ENCODE assay signal across 8 mouse cellular contexts in genomic region chr3:156562424-156562785, GRCm38 (mm10). TPM values are rescaled to one million over a fixed set of nuclear protein-coding genes. Genes with fewer than 3 reads are reported as not detected.
A peak's percentile ranks its signal among the peaks of the same experiment; 100 is the strongest.
DNase-seq lines count a peak whose midpoint lies in the region; ATAC-seq and TF ChIP-seq lines count a peak whose summit lies in the region.

No protein-coding gene starts in this region.

- peaks cover 42% of the 10 kb centered on the region for H3K27me3 ChIP-seq in heart, embryonic 15.5 days
- H3K27me3 ChIP-seq in testis, adult 2 months (ENCODE audit: control insufficient read depth, insufficient read depth, low read length), result no peaks in the 10 kb centered on the region
- peaks cover 15% of the 10 kb centered on the region for H3K27me3 ChIP-seq in intestine, embryonic 15.5 days (replicated peaks)

- ATAC-seq in heart, embryonic 15.5 days (replicated peaks; ENCODE audit: insufficient number of reproducible peaks, insufficient read depth, low FRiP score, low read depth), result no peak
- no peak for ATAC-seq in intestine, embryonic 15.5 days

- H3K9me3 ChIP-seq in heart, embryonic 15.5 days (replicated peaks), result no peaks in the 10 kb centered on the region
- no peaks in the 10 kb centered on the region for H3K9me3 ChIP-seq in intestine, embryonic 15.5 days

- no peak for TF ChIP-seq CTCF in testis, adult 2 months (IDR thresholded peaks at IDR 0.05; ENCODE audit: control insufficient read depth, insufficient read depth, insufficient replicate concordance, low read depth, low read length)
- no peak for TF ChIP-seq CTCF in olfactory bulb, adult 2 months (IDR thresholded peaks at IDR 0.05; ENCODE audit: insufficient read depth, low read depth, low read length)

- H3K27ac ChIP-seq in heart, embryonic 15.5 days, result no peak overlapping the region
- no peak overlapping the region for H3K27ac ChIP-seq in testis, adult 2 months (ENCODE audit: control insufficient read depth, insufficient read depth, low read depth, low read length)
- H3K27ac ChIP-seq in intestine, embryonic 15.5 days, result peak overlapping the region; percentile 27; the same call in 1 of the 2 replicates
- H3K27ac ChIP-seq in olfactory bulb, adult 2 months (ENCODE audit: insufficient read depth, low read depth, low read length), result peak overlapping the region; percentile 100

- no peak for TF ChIP-seq POLR2A in testis, adult 2 months (IDR thresholded peaks at IDR 0.05; ENCODE audit: control insufficient read depth, low read depth, low read length)
- 0 out of 2 replicates have a peak, but pooled peaks have one; percentile 4 for TF ChIP-seq POLR2A in olfactory bulb, adult 2 months (IDR thresholded peaks at IDR 0.05; ENCODE audit: insufficient read depth, low read depth, low read length)

- no peaks in the 10 kb centered on the region for H3K36me3 ChIP-seq in heart, embryonic 15.5 days
- no peaks in the 10 kb centered on the region; the same call in 1 of the 2 replicates for H3K36me3 ChIP-seq in testis, adult 2 months (ENCODE audit: control insufficient read depth, insufficient read depth, low read length)
- no peaks in the 10 kb centered on the region for H3K36me3 ChIP-seq in intestine, embryonic 15.5 days

- WGBS in heart, embryonic 15.5 days, result under 1% methylated on average over 10 of the region's 10 CpGs
- WGBS in intestine, embryonic 15.5 days, result 2% methylated on average over 10 of the region's 10 CpGs
- whole genome bisulfite sequencing in olfactory bulb, adult 2 months, result under 1% methylated on average over 10 of the region's 10 CpGs

- peak overlapping the region; percentile 99 for H3K4me2 ChIP-seq in heart, embryonic 15.5 days
- peak overlapping the region; percentile 93 for H3K4me2 ChIP-seq in intestine, embryonic 15.5 days (replicated peaks)

- no peak for DNase-seq in heart, postnatal 4 days
- DNase-seq in testis, postnatal 14 days (ENCODE audit: low spot score), result no peak
- DNase-seq in urinary bladder, postnatal 36 days (ENCODE audit: low spot score in 2 of 2), result no peak
- DNase-seq in gastrocnemius, postnatal 25 days, result no peak

- peak overlapping the region; percentile 56 for H3K9ac ChIP-seq in heart, embryonic 15.5 days
- peak overlapping the region; percentile 44 for H3K9ac ChIP-seq in intestine, embryonic 15.5 days

- H3K4me3 ChIP-seq in heart, embryonic 15.5 days, result peak overlapping the region; percentile 68
- peak overlapping the region; percentile 82 for H3K4me3 ChIP-seq in testis, adult 2 months (ENCODE audit: control insufficient read depth, low read depth, low read length)
- peak overlapping the region; percentile 53 for H3K4me3 ChIP-seq in intestine, embryonic 15.5 days (replicated peaks)
- H3K4me3 ChIP-seq in olfactory bulb, adult 2 months (ENCODE audit: insufficient read depth, low read depth, low read length), result peak overlapping the region; percentile 89

- peaks cover 16% of the 10 kb centered on the region for H3K4me1 ChIP-seq in heart, embryonic 15.5 days (replicated peaks)
- H3K4me1 ChIP-seq in testis, adult 2 months (ENCODE audit: control insufficient read depth, insufficient read depth, low read length), result peaks cover 11% of the 10 kb centered on the region
- peaks cover 8% of the 10 kb centered on the region; the same call in 1 of the 2 replicates for H3K4me1 ChIP-seq in intestine, embryonic 15.5 days (replicated peaks)
- H3K4me1 ChIP-seq in olfactory bulb, adult 2 months (ENCODE audit: control insufficient read depth, insufficient read depth, low read length), result peaks cover 7% of the 10 kb centered on the region; the same call in 1 of the 2 replicates

RNA-seq across cellular contexts. Expression of gene Negr1, which starts 0.8 kb away (rescaled TPM):
- 1.3 and 1.8 TPM in 2 replicates for polyA plus RNA-seq in heart, embryonic 15.5 days (2015; fragmentation: Nextera tagmentation; extraction: Ambion mirVana)
- 1 to 10 TPM in 1 of 2 experiments, under 1 TPM in 1; 0.61 to 1.4 TPM for total RNA-seq in heart, postnatal 4 days (2021)
- 0.19 and 0.30 TPM in 2 replicates for polyA plus RNA-seq in testis, adult 2 months (2012; rRNA removed)
- 3.0 and 3.8 TPM in 2 replicates for polyA plus RNA-seq in intestine, embryonic 15.5 days (2015; fragmentation: Nextera tagmentation; extraction: Ambion mirVana)
- 107 and 504 TPM in 2 replicates for polyA plus RNA-seq in olfactory bulb, adult 2 months (2012; ENCODE audit: insufficient read depth, insufficient read length, low replicate concordance, missing spikeins)
- total RNA-seq in gastrocnemius, postnatal 25 days (2021), result under 1 TPM; 0.49 to 0.62 TPM

Comparison
In these comparisons a context has a peak if more than half of its experiments do, and no peak if none do; other contexts are left out.
1. H3K27ac ChIP-seq: peak in intestine, embryonic 15.5 days (single experiment) and olfactory bulb, adult 2 months (single experiment); none in heart, embryonic 15.5 days (single experiment) and testis, adult 2 months (single experiment).
2. RNA of gene Negr1, which starts 0.8 kb away (polyA plus RNA-seq): 107 to 504 TPM in olfactory bulb, adult 2 months; 3.0 to 3.8 TPM in intestine, embryonic 15.5 days, 1.3 to 1.8 TPM in heart, embryonic 15.5 days and 0.19 to 0.30 TPM in testis, adult 2 months; every median in the first group is over 10 times any median in the second.
3. Peak in every context shown above with its lines, with median percentiles within 50 percentile points of each other: H3K4me3 ChIP-seq.